Mouse (Mus musculus) stomach, embryonic 14.5 days (tissue): ENCODE results near the gene Gba2. TPM values are rescaled to one million over a fixed set of nuclear protein-coding genes. Genes with fewer than 3 reads are reported as not detected.

Experiments used
- ATAC-seq: fragments of 200-750 bp; cut with Nextera tagmentation; 2 replicates; pipeline ENCODE4 v1.8.0; 2017; ENCODE audit warnings: low read depth, moderate TSS enrichment; ENCODE audit not compliant: insufficient number of reproducible peaks, insufficient read depth, low FRiP score
- H3K27ac ChIP-seq: fragments of 300-500 bp; sonication (generic); 2 replicates; pipeline ENCODE4 v1.5.1; 2014; ENCODE audit warnings: mild to moderate bottlenecking, low read length, moderate library complexity, mixed read lengths
- H3K27me3 ChIP-seq: fragments of 300-500 bp; sonication (generic); 2 replicates; pipeline ENCODE4 v1.6.1; 2014; ENCODE audit warnings: low read length, control low read depth, mixed read lengths; ENCODE audit not compliant: control insufficient read depth, insufficient read depth
- H3K36me3 ChIP-seq: fragments of 300-500 bp; sonication (generic); 2 replicates; pipeline ENCODE4 v1.6.1; 2014; ENCODE audit warnings: mild to moderate bottlenecking, control low read depth, low read length, moderate library complexity, mixed read lengths; ENCODE audit not compliant: control insufficient read depth, insufficient read depth
- H3K4me1 ChIP-seq: fragments of 300-500 bp; sonication (generic); 2 replicates; pipeline ENCODE4 v1.6.1; 2014; ENCODE audit warnings: low read length, control low read depth, mixed read lengths; ENCODE audit not compliant: control insufficient read depth, insufficient read depth
- H3K4me2 ChIP-seq: fragments of 300-500 bp; sonication (generic); replicated peaks from 2 replicates; pipeline ENCODE4 v1.6.1; 2014; ENCODE audit warnings: low read depth, low read length, control low read depth
- H3K4me3 ChIP-seq: fragments of 300-500 bp; sonication (generic); 2 replicates; pipeline ENCODE4 v1.5.1; 2014; ENCODE audit warnings: low read depth, low read length, control low read depth
- H3K9ac ChIP-seq: fragments of 300-500 bp; sonication (generic); replicated peaks from 2 replicates; pipeline ENCODE4 v1.6.1; 2014; ENCODE audit warnings: low read depth, mild to moderate bottlenecking, control low read depth, low read length, moderate library complexity, mixed read lengths
- H3K9me3 ChIP-seq: fragments of 300-500 bp; sonication (generic); 2 replicates; pipeline ENCODE4 v1.6.1; 2016; ENCODE audit warnings: low read depth, low read length, control low read depth; ENCODE audit not compliant: control insufficient read depth
- WGBS: fragments of 180-500 bp; shearing (Covaris S2); extraction: QIAGEN DNeasy Blood & Tissue Kit; methylation state at CpG from one replicate; pipeline ENCODE4 v1.1.7; 2014; 5-methylcytosine and 5-hydroxymethylcytosine counted together
- polyA plus RNA-seq: library from polyadenylated mRNA; unstranded; fragments of >200 nt; fragmentation: Nextera tagmentation; extraction: Ambion mirVana; gene quantifications from 2 replicates; pipeline ENCODE4 v1.2.1, GENCODE M21; 2014

The Gba2 gene
- 13.8 and 14.4 TPM in 2 replicates for polyA plus RNA-seq

DNA sequence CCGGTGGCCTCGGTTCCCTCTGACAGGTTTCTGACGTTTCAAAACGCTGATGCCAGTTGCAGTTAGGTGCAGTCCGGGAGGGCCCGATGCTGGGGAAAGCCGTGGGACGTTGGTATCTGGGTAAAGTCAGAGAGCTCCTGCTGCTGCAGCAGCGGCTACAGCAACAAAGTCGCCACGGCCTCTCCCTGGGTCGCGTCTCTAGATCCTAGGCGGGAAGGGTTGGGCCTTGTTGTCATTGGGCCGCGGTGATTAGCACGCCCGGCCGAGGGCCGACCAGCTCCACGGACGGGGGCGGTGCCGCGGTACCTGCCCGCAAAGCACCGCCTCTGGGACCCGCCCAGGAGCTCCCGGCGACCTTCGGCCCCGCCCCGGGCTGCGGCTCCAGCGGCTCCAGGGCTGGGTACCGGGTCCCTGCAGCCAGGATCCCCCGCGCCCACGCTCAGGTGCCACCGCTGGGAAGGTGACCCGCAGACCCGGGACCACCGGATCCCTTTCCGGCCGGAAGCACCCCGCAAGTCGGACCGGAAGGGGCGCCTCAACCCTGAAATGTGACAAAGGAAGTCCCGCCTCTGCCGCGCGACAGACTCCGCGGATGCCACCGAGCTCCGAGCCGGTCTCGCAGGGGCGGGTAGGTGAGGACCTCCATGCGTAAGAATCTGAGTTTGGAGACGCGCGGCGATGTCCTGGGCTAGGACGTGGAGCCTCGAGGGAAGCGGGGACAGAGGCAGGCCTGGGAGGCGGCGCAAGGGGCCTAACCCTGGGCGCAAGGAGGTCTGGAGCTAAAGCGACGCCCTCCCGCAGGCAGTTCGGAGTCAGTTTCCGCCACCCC, at the start of gene Gba2, which contains the start of gene Rgp1:
Gba2 (minus strand) TSS at position 498 of the 829 bp plus-strand sequence.
Rgp1 (plus strand) TSS at position 340 of the 829 bp plus-strand sequence.
- Histone ChIP-seq H3K27ac (peak within 1 kb of the TSS; percentile 82), H3K9ac (peak within 1 kb of the TSS; percentile 78), H3K4me1 (peaks cover 33% of the 10 kb centered on the region), H3K4me2 (peak within 1 kb of the TSS; percentile 95), H3K4me3 (peak within 1 kb of the TSS; percentile 84), H3K36me3 (peaks cover 40% of the 10 kb centered on the region), H3K27me3 (no peaks in the 10 kb centered on the region), H3K9me3 (no peaks in the 10 kb centered on the region)
- under 1% methylated on average over 76 of the region's 76 CpGs for WGBS
- ATAC-seq = peak; percentile 96

DNA sequence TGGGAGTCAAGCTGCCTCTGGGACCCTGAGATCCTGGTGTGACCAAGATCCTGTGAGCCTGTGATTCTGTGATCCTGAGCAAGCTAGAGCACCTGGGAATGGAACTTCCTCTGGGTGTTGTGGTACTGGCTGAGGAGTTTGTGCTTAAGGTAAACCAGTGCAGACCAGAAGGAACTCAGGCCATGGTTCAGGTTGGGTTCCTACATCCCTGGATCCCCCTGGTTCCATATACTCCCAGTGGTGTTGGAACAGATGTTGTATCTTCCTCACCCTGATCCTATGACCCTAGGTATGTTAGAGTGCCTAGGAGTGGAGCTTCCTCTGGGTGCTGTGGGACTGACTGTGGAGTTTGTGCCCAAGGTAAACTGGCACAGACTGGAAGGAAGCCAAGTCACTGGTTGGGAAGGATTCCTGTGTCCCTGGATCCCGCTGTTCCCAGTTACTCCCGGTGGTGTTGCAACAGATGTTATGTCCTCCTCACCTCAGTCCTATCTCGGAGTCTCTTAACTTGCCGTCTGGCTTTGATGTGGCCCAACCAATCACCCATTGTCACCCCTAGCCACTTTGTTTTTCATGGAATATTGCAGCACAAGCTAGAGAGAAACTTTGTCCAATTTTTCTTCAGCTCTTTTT, 41.6 kb upstream of the Gba2 start:
- ATAC-seq = no peak
- peaks cover 7% of the 10 kb centered on the region for H3K9me3 ChIP-seq
- WGBS = 80% methylated on average over 4 of the region's 4 CpGs

DNA sequence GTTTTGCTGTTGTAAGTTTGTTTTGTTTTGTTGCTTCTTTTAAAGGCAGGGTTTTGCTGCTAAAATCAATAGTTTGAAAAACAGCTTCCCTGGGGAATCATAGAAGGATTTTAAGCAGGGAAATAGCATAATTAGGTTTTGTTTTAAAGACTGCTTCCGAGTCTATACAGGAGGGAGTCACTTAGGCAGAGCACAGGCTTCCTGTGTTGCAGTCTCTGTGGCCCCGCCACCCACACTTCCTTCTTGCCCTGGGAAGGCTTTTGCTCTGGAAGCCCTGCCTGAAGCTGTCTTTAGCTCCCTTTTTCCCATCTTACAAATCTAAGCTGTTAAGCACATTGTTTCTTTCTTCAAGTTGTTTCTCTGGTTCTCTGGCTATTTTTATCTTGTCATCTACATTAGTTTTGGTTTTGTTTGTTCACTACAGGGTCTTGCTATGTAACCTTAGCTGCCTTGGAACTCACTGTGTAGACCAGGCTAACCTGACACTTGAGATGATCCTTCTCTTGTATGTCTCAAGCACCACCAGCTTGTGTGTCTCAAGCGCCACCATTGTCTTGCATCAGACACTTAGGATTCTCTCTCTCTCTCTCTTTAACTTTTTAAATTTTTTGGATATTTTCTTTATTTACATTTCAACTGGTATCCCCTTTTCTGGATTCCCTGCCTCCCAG, 34.5 kb upstream of the Gba2 start:
- no peaks in the 10 kb centered on the region for H3K4me1 ChIP-seq
- 54% methylated on average over 3 of the region's 3 CpGs for WGBS
- H3K9ac ChIP-seq = no peak overlapping the region
- H3K36me3 ChIP-seq = no peaks in the 10 kb centered on the region
- no peaks in the 10 kb centered on the region for H3K9me3 ChIP-seq
- H3K4me3 ChIP-seq = no peak overlapping the region
- no peaks in the 10 kb centered on the region for H3K27me3 ChIP-seq
- no peak overlapping the region for H3K27ac ChIP-seq
- no peak for ATAC-seq
- no peak overlapping the region for H3K4me2 ChIP-seq

More for the DNA sequence above, 41.6 kb upstream of the Gba2 start:
- no peaks in the 10 kb centered on the region for H3K27me3 ChIP-seq
- H3K4me2 ChIP-seq = no peak overlapping the region
- H3K36me3 ChIP-seq = no peaks in the 10 kb centered on the region
- no peak overlapping the region for H3K27ac ChIP-seq
- no peak overlapping the region for H3K4me3 ChIP-seq
- no peak overlapping the region for H3K9ac ChIP-seq
- H3K4me1 ChIP-seq = no peaks in the 10 kb centered on the region

DNA sequence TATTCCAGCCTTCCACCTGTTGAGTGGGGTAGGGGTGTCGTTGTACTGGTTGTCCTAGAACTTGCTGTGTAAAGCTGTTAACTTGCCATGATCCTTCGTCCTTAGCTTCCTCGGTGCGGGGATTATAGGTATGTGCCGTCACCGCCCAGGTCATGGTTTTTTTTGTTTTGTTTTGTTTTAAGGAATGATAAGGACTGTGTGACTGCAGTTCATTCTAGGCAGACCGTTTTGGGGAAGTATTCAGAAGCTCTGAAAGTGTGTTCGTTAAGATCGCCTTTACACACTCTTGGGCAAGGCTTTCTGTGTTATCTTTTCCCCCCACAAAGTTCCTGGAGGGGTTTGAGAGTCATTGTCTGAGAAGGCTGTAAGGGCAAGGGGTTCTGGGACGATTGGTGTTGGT, 33.9 kb upstream of the Gba2 start:
- ATAC-seq = no peak
- Histone ChIP-seq H3K4me2 (no peak overlapping the region), H3K4me1 (no peaks in the 10 kb centered on the region), H3K36me3 (no peaks in the 10 kb centered on the region), H3K27me3 (no peaks in the 10 kb centered on the region), H3K27ac (no peak overlapping the region), H3K9ac (no peak overlapping the region), H3K9me3 (no peaks in the 10 kb centered on the region), H3K4me3 (no peak overlapping the region)
- WGBS = 63% methylated on average over 10 of the region's 10 CpGs

GRCm38 (mm10) chr4:43604751-43605685, 26.3 kb upstream of the Gba2 start:
- ATAC-seq = no peak

DNA sequence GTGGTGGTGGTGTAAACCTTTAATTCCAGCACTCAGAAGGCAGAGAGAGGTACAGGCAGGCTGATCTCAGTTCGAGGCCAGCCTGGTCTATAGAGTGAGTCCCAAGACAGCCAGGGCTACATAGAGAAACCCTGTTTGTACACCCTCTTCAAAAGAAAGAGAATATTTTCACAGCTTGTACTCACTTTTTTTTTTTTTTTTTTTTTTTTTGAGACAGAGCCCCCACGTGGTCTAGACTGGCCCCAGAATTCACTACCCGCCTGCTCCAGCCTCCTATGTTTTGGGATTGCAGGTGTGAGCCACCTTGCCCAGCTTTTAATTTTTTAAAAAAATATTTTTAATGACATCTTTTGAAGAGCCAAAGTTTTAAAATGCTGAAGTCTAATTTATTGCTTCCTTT, 25.4 kb upstream of the Gba2 start:
- no peak overlapping the region for H3K4me2 ChIP-seq
- H3K27ac ChIP-seq = no peak overlapping the region
- WGBS = 61% methylated on average over 3 of the region's 3 CpGs
- ATAC-seq = no peak
- no peaks in the 10 kb centered on the region for H3K36me3 ChIP-seq
- H3K4me1 ChIP-seq = no peaks in the 10 kb centered on the region
- no peak overlapping the region for H3K9ac ChIP-seq
- no peak overlapping the region for H3K4me3 ChIP-seq
- H3K9me3 ChIP-seq = no peaks in the 10 kb centered on the region
- H3K27me3 ChIP-seq = no peaks in the 10 kb centered on the region

More at GRCm38 (mm10) chr4:43604751-43605685, 26.3 kb upstream of the Gba2 start:
- H3K4me3 ChIP-seq = no peak overlapping the region
- no peaks in the 10 kb centered on the region for H3K36me3 ChIP-seq
- H3K4me1 ChIP-seq = no peaks in the 10 kb centered on the region
- no peak overlapping the region for H3K9ac ChIP-seq
- WGBS = 69% methylated on average over 9 of the region's 9 CpGs
- H3K4me2 ChIP-seq = no peak overlapping the region
- H3K9me3 ChIP-seq = no peaks in the 10 kb centered on the region
- H3K27ac ChIP-seq = no peak overlapping the region
- H3K27me3 ChIP-seq = no peaks in the 10 kb centered on the region

- no peak overlapping the region for H3K27ac ChIP-seq
- H3K9me3 ChIP-seq = no peaks in the 10 kb centered on the region
- H3K36me3 ChIP-seq = no peaks in the 10 kb centered on the region
- H3K4me1 ChIP-seq = no peaks in the 10 kb centered on the region
- no peaks in the 10 kb centered on the region for H3K27me3 ChIP-seq
- no peak overlapping the region for H3K9ac ChIP-seq
- WGBS = 78% methylated on average over 9 of the region's 9 CpGs
- H3K4me3 ChIP-seq = no peak overlapping the region
- H3K4me2 ChIP-seq = no peak overlapping the region
- ATAC-seq = no peak
Measured at GRCm38 (mm10) chr4:43600195-43600934, 21.7 kb upstream of the Gba2 start.
